Mouse (Mus musculus): Measurements from ENCODE around the gene Rnaseh2a. TPM values are rescaled to one million over a fixed set of nuclear protein-coding genes. Genes with fewer than 3 reads are reported as not detected.

Gene Rnaseh2a
- total and polyA plus RNA-seq, 3 experiments = 105 to 109 TPM; not detected in 1

DNA sequence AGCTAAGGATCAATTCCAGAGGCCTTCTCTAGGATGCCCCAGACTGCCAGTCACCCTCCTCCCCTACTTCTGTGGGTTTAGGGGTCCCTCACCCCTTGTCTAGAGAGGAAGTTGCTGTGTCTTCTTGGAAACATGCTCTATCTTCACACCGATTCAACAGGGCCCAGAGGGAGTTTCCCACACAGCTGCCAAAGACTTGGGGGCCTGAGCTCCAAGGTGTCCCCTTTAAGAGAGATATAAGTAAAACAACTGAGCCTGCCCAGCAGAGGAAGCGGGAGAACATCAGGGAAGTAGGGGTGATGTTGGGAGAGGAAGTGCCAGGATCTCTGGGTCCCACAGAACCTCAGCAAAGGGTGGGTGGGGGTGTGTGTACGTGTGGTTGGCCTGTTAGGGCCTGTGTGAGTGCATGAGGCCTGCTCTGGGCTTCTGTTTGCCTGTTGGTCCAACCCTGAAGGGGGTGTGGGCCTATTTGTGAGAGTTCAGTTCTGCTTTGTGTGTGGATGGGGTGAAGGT is 13.0 kb upstream of the Rnaseh2a start (continued):
- TF ChIP-seq MAZ (IDR thresholded peaks at IDR 0.05; ENCODE audit: low read depth, low read length) (0 out of 2 replicates have a peak, but pooled peaks have one; percentile 64), ELF1 (IDR thresholded peaks at IDR 0.05; ENCODE audit: low read depth, low read length) (no peak), CHD2 (IDR thresholded peaks at IDR 0.05; ENCODE audit: low read length) (no peak), UBTF (IDR thresholded peaks at IDR 0.05; ENCODE audit: borderline replicate concordance, insufficient read depth, low read depth, low read length) (no peak), ZKSCAN1 (IDR thresholded peaks at IDR 0.05; ENCODE audit: low read depth, low read length) (no peak), MYB (IDR thresholded peaks at IDR 0.05; ENCODE audit: low read depth, low read length) (no peak), ETS1 (IDR thresholded peaks at IDR 0.05; ENCODE audit: low read depth, low read length) (no peak; the same call in 1 of the 2 replicates), HCFC1 (IDR thresholded peaks at IDR 0.05; ENCODE audit: low read depth, low read length) (peak; percentile 23; the same call in 1 of the 2 replicates), E2F4 (IDR thresholded peaks at IDR 0.05; ENCODE audit: borderline replicate concordance, low read depth, low read length) (no peak), CHD1 (IDR thresholded peaks at IDR 0.05; ENCODE audit: low read depth, low read length) (no peak), KAT2A (conservative IDR thresholded peaks at IDR 0.05; ENCODE audit: low read depth, low read length) (no peak), GATA1 (IDR thresholded peaks at IDR 0.05; ENCODE audit: low read depth, low read length) (no peak), GABPA (IDR thresholded peaks at IDR 0.05; ENCODE audit: low read depth, low read length) (no peak), BHLHE40 (IDR thresholded peaks at IDR 0.05; ENCODE audit: borderline replicate concordance, low read depth, low read length) (0 out of 2 replicates have a peak, but pooled peaks have one; percentile 13)

DNA sequence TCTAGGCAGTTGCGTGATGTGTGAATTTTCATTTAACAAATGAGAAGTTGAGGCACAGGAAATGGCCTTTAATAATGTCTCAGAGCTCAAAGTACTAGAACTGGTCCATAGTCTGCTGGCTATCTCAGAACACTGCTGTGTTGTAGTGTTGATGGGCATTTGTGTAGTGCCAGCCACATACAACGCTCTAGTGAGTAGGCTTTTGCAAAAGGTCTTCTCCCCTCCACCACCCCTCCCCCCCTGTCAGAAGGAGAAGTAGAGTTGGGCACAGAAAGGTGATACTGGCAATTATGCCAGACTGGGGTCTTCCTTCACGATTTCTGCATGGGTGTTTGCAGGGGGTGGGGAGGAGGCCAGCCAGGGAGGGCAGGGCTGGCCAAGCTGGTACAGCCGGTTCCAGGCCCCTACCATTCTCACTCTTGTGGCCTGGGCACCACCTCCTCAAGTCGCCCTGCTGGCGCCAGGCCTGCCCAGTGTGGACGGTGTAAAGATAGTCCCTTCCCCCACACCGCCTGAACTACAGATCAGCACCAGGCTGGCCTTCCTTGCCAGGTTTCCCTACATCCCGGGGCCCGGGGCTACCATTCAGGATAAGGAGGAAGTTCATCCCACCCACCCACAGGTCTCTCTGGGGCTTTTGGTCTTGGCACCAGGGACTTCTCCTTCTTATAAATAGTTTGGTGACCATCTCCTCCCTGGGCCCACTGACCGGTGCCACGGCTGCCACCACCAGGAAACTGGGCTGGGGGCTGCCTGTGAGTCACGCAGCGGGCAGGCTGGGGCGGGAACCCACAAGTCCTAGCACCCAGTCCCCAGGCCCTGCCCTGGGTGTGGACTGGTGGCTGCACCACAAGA is 12.3 kb upstream of the Rnaseh2a start:
- no peak for TF ChIP-seq RCOR1 (IDR thresholded peaks at IDR 0.05; ENCODE audit: low read depth, low read length)
- TF ChIP-seq EP300 (IDR thresholded peaks at IDR 0.05; ENCODE audit: low read depth in 1 of 2, low read length in 2 of 2) = 0 out of 4 replicates have a peak, but pooled peaks of 1 of the 2 experiments have one; percentile 8
- TF ChIP-seq CHD2 (IDR thresholded peaks at IDR 0.05; ENCODE audit: low read length) = peak; percentile 24
- peak overlapping the region; percentile 83 for H3K9ac ChIP-seq (ENCODE audit: control insufficient read depth, low read depth, low read length, poor library complexity, severe bottlenecking)
- H3K36me3 ChIP-seq (ENCODE audit: control insufficient read depth in 1 of 2, insufficient read depth in 2 of 2, low read length in 2 of 2) = peaks cover 0 to 43% of the 10 kb centered on the region in 2 experiments; a peak in 2 of 4 replicates
- DNase-seq (ENCODE audit: low read depth, low spot score) = peak; percentile 51
- H3K4me1 ChIP-seq (ENCODE audit: control insufficient read depth in 1 of 2, insufficient read depth in 2 of 2, low read length in 2 of 2) = peaks cover 11 to 59% of the 10 kb centered on the region in 2 experiments
- H3K9me3 ChIP-seq (replicated peaks; ENCODE audit: insufficient read depth, low read length) = no peaks in the 10 kb centered on the region
- peaks cover 23% of the 10 kb centered on the region for H3K79me2 ChIP-seq (ENCODE audit: control insufficient read depth, insufficient read depth, low read length, poor library complexity)
- H3K27me3 ChIP-seq (ENCODE audit: control insufficient read depth in 1 of 2, insufficient read depth in 2 of 2, low read length in 2 of 2) = no peaks in the 10 kb centered on the region
- H3K27ac ChIP-seq (ENCODE audit: control insufficient read depth, low read depth, low read length) = peak overlapping the region; percentile 99
- peak overlapping the region in 1 of 2 experiments; percentile 4; a peak in 2 of 4 replicates for H3K4me3 ChIP-seq (ENCODE audit: control insufficient read depth in 1 of 2, insufficient read depth in 1 of 2, low read depth in 2 of 2, low read length in 2 of 2)

Data from MEL (cell line).